Mouse (Mus musculus) forebrain, embryonic 15.5 days (tissue): ENCODE measurements around the gene Phb2. TPM values are rescaled to one million over a fixed set of nuclear protein-coding genes. Genes with fewer than 3 reads are reported as not detected.

ENCODE experiments used
- ATAC-seq: fragments of 200-750 bp; cut with Nextera tagmentation; replicated peaks from 2 replicates; pipeline ENCODE4 v1.8.0; 2017; ENCODE audit warnings: mild to moderate bottlenecking, moderate TSS enrichment, moderate library complexity
- H3K27ac ChIP-seq: fragments of 300-500 bp; sonication (generic); replicated peaks from 2 replicates; pipeline ENCODE4 v1.5.1; 2015; ENCODE audit warnings: mild to moderate bottlenecking, inconsistent platforms
- H3K27me3 ChIP-seq: fragments of 300-500 bp; sonication (generic); 2 replicates; pipeline ENCODE4 v1.6.1; 2015; ENCODE audit warnings: inconsistent platforms
- H3K36me3 ChIP-seq: fragments of 300-500 bp; sonication (generic); 2 replicates; pipeline ENCODE4 v1.6.1; 2015; ENCODE audit warnings: mild to moderate bottlenecking, inconsistent platforms
- H3K4me1 ChIP-seq: fragments of 300-500 bp; sonication (generic); 2 replicates; pipeline ENCODE4 v1.6.1; 2015; ENCODE audit warnings: inconsistent platforms
- H3K4me2 ChIP-seq: fragments of 300-500 bp; sonication (generic); replicated peaks from 2 replicates; pipeline ENCODE4 v1.6.1; 2015; ENCODE audit warnings: mild to moderate bottlenecking, inconsistent platforms
- H3K4me3 ChIP-seq: fragments of 300-500 bp; sonication (generic); 2 replicates; pipeline ENCODE4 v1.5.1; 2015; ENCODE audit warnings: mild to moderate bottlenecking, inconsistent platforms
- H3K9ac ChIP-seq: fragments of 300-500 bp; sonication (generic); replicated peaks from 2 replicates; pipeline ENCODE4 v1.6.1; 2015; ENCODE audit warnings: mild to moderate bottlenecking, inconsistent platforms
- H3K9me3 ChIP-seq: fragments of 300-500 bp; sonication (generic); 2 replicates; pipeline ENCODE4 v1.6.1; 2016; ENCODE audit warnings: inconsistent platforms
- WGBS: fragments of 180-500 bp; shearing (Covaris S2); methylation state at CpG from one replicate; pipeline ENCODE4 v1.1.7; 2015; ENCODE audit warnings: mixed read lengths; 5-methylcytosine and 5-hydroxymethylcytosine counted together
- microRNA counts: library from miRNA; unstranded; fragments of <30 nt; microRNA quantifications from one replicate; lab custom pipeline; 2016
- microRNA-seq: library from miRNA; unstranded; fragments of <30 nt; microRNA quantifications from one replicate; pipeline ENCODE4, GENCODE M21; 2016
- polyA plus RNA-seq: library from polyadenylated mRNA; unstranded; fragments of >200 nt; fragmentation: Nextera tagmentation; extraction: Ambion mirVana; gene quantifications from 2 replicates; pipeline ENCODE4 v1.2.1, GENCODE M21; 2015

The Phb2 gene
- polyA plus RNA-seq, 1 experiment from 2014 or later, result 271 TPM

GRCm38 (mm10) chr6:124757909-124758848 is 46.0 kb downstream of the Phb2 start:
- peaks cover 47% of the 10 kb centered on the region for H3K4me1 ChIP-seq
- WGBS, result 32% methylated on average over 5 of the region's 5 CpGs
- peak overlapping the region; percentile 68 for H3K4me2 ChIP-seq
- no peaks in the 10 kb centered on the region for H3K36me3 ChIP-seq
- H3K9me3 ChIP-seq, result no peaks in the 10 kb centered on the region
- no peaks in the 10 kb centered on the region for H3K27me3 ChIP-seq
- peak overlapping the region; percentile 96 for H3K27ac ChIP-seq
- ATAC-seq, result peak; percentile 15
- H3K9ac ChIP-seq, result peak overlapping the region; percentile 88
- peak overlapping the region; percentile 65 for H3K4me3 ChIP-seq

- Histone ChIP-seq H3K9me3 (no peaks in the 10 kb centered on the region), H3K4me1 (peaks cover 40% of the 10 kb centered on the region), H3K27ac (peak overlapping the region; percentile 96), H3K27me3 (no peaks in the 10 kb centered on the region), H3K4me2 (no peak overlapping the region), H3K4me3 (no peak overlapping the region), H3K9ac (no peak overlapping the region), H3K36me3 (no peaks in the 10 kb centered on the region)
- ATAC-seq, result no peak
- WGBS, result 33% methylated on average over 2 of the region's 2 CpGs
These were observed 46.7 kb downstream of the Phb2 start for GRCm38 (mm10) chr6:124758849-124759232.

GRCm38 (mm10) chr6:124759259-124759658 is 47.1 kb downstream of the Phb2 start:
- peaks cover 36% of the 10 kb centered on the region for H3K4me1 ChIP-seq
- H3K9ac ChIP-seq, result no peak overlapping the region
- H3K27me3 ChIP-seq, result no peaks in the 10 kb centered on the region
- H3K36me3 ChIP-seq, result no peaks in the 10 kb centered on the region
- ATAC-seq, result no peak
- H3K4me2 ChIP-seq, result no peak overlapping the region
- H3K27ac ChIP-seq, result peak overlapping the region; percentile 96
- H3K9me3 ChIP-seq, result no peaks in the 10 kb centered on the region
- 0% methylated on average over 5 of the region's 5 CpGs for WGBS
- H3K4me3 ChIP-seq, result no peak overlapping the region

- ATAC-seq, result no peak
- Histone ChIP-seq H3K27me3 (no peaks in the 10 kb centered on the region), H3K4me3 (no peak overlapping the region), H3K9me3 (no peaks in the 10 kb centered on the region), H3K4me2 (no peak overlapping the region), H3K36me3 (no peaks in the 10 kb centered on the region), H3K27ac (no peak overlapping the region), H3K4me1 (peaks cover 20% of the 10 kb centered on the region), H3K9ac (no peak overlapping the region)
- 90% methylated on average over 7 of the region's 7 CpGs for WGBS
These were observed 53.8 kb downstream of the Phb2 start for GRCm38 (mm10) chr6:124765951-124766350.

MicroRNAs encoded within 50 kb of the gene (microRNA counts, 519-probe panel; counts per million panel counts)
- microRNA mmu-miR-141 (lab: Ali Mortazavi, UCI), result 769 counts per million, percentile 4 among the panel's probes with 10 or more counts
- microRNA mmu-miR-200c (lab: Ali Mortazavi, UCI), result 1,961 counts per million, percentile 22 among the panel's probes with 10 or more counts

Small RNA genes lying within 50 kb of the gene (microRNA-seq; reads per million reads assigned to microRNA genes)
- gene Mir141 (15.2 reads per million, percentile 30 among the genes with 10 or more reads in this experiment), gene Mir200c (75.8 reads per million, percentile 49 among the genes with 10 or more reads in this experiment)

Other genes starting within 250 kb of the Phb2 start
- 54.7 and 62.1 TPM in 2 replicates for gene Clstn3, start 247.5 kb upstream of the Phb2 start, polyA plus RNA-seq
- 0.06 and 0.08 TPM in 2 replicates for gene C1rl, start 219.2 kb upstream of the Phb2 start, polyA plus RNA-seq
- gene C1ra, start 199.9 kb upstream of the Phb2 start, polyA plus RNA-seq, result 0.14 and 0.43 TPM in 2 replicates
- gene C1s1, start 170.0 kb upstream of the Phb2 start, polyA plus RNA-seq, result 0.34 and 0.47 TPM in 2 replicates
- gene C1rb, start 142.0 kb upstream of the Phb2 start, polyA plus RNA-seq, result 0.08 TPM in 1 of 2 replicates, not detected in the other
- 0.15 and 0.18 TPM in 2 replicates for gene C1s2, start 76.3 kb upstream of the Phb2 start, polyA plus RNA-seq
- gene Lpcat3, start 49.3 kb upstream of the Phb2 start, polyA plus RNA-seq, result 34.6 and 35.1 TPM in 2 replicates
- gene Emg1, start 158 bp upstream of the Phb2 start, polyA plus RNA-seq, result 153 and 160 TPM in 2 replicates
- 3.2 and 4.4 TPM in 2 replicates for gene Ptpn6, start 26.4 kb downstream of the Phb2 start, polyA plus RNA-seq
- 652 and 676 TPM in 2 replicates for gene Grcc10, start 29.0 kb downstream of the Phb2 start, polyA plus RNA-seq
- not detected in 2 replicates for gene Gm45234, start 43.7 kb downstream of the Phb2 start, polyA plus RNA-seq
- gene Atn1, start 44.2 kb downstream of the Phb2 start, polyA plus RNA-seq, result 22.3 and 24.5 TPM in 2 replicates
- gene Eno2, start 57.3 kb downstream of the Phb2 start, polyA plus RNA-seq, result 40.1 and 44.2 TPM in 2 replicates
- 3.7 and 4.8 TPM in 2 replicates for gene Lrrc23, start 67.4 kb downstream of the Phb2 start, polyA plus RNA-seq
- 4.4 and 5.0 TPM in 2 replicates for gene Spsb2, start 96.3 kb downstream of the Phb2 start, polyA plus RNA-seq
- 352 and 365 TPM in 2 replicates for gene Tpi1, start 102.0 kb downstream of the Phb2 start, polyA plus RNA-seq
- 194 and 200 TPM in 2 replicates for gene Usp5, start 117.1 kb downstream of the Phb2 start, polyA plus RNA-seq
- gene Cdca3, start 117.2 kb downstream of the Phb2 start, polyA plus RNA-seq, result 100 and 106 TPM in 2 replicates
- gene Gnb3, start 127.9 kb downstream of the Phb2 start, polyA plus RNA-seq, result 0.23 and 1.8 TPM in 2 replicates
- 15.3 and 15.7 TPM in 2 replicates for gene P3h3, start 145.4 kb downstream of the Phb2 start, polyA plus RNA-seq
- gene Gpr162, start 151.6 kb downstream of the Phb2 start, polyA plus RNA-seq, result 25.2 and 25.9 TPM in 2 replicates
- 0.15 TPM in 1 of 2 replicates, not detected in the other for gene Cd4, start 175.9 kb downstream of the Phb2 start, polyA plus RNA-seq
- gene Lag3, start 199.4 kb downstream of the Phb2 start, polyA plus RNA-seq, result 2.6 and 3.3 TPM in 2 replicates
- gene Ptms, start 207.8 kb downstream of the Phb2 start, polyA plus RNA-seq, result 772 and 823 TPM in 2 replicates
- gene Mlf2, start 219.1 kb downstream of the Phb2 start, polyA plus RNA-seq, result 507 and 513 TPM in 2 replicates